Mouse (Mus musculus) B cell, adult 2 months (primary cell): Measurements from ENCODE around the gene Igfbp6.
A peak's percentile ranks its signal among the peaks of the same experiment; 100 is the strongest.
"Not testable (repeated sequence)": the region's sequence is repeated elsewhere in the genome, so short reads cannot be mapped to it uniquely, and the experiment has no call there.

Experiments
- DNase-seq, 2 experiments: peaks; one replicate each; pipeline ENCODE4 v3.0.0; 2022

Igfbp6 gene

GRCm38 (mm10) chr15:102142914-102143912 lies 949 bp upstream of the Igfbp6 start:
- no peak for DNase-seq

GRCm38 (mm10) chr15:102144726-102145125 lies 564 bp downstream of the Igfbp6 start:
- no peak for DNase-seq

GRCm38 (mm10) chr15:102145330-102145729 lies 1.2 kb downstream of the Igfbp6 start:
- no peak for DNase-seq

- no peak for DNase-seq
These were observed 1.9 kb downstream of the Igfbp6 start for GRCm38 (mm10) chr15:102146089-102146488.

- peak; percentile 52 to 56 for DNase-seq
These were observed 2.7 kb downstream of the Igfbp6 start for GRCm38 (mm10) chr15:102146882-102147281.

- DNase-seq = no peak
These were observed 3.7 kb downstream of the Igfbp6 start for GRCm38 (mm10) chr15:102147674-102148402.

GRCm38 (mm10) chr15:102149561-102149960 lies 5.4 kb downstream of the Igfbp6 start:
- DNase-seq = no peak

- no peak for DNase-seq
These were observed 6.4 kb downstream of the Igfbp6 start, which contains the start of gene Soat2 for GRCm38 (mm10) chr15:102150301-102151135. Soat2 (plus strand) TSS chr15:102150526.

GRCm38 (mm10) chr15:102152646-102153045 lies 8.5 kb downstream of the Igfbp6 start:
- DNase-seq = no peak

- DNase-seq = not testable (repeated sequence)
These were observed 10.8 kb downstream of the Igfbp6 start for GRCm38 (mm10) chr15:102155006-102155405.

GRCm38 (mm10) chr15:102156836-102157235 lies 12.7 kb downstream of the Igfbp6 start:
- DNase-seq = no peak

- no peak for DNase-seq
These were observed 16.4 kb downstream of the Igfbp6 start for GRCm38 (mm10) chr15:102160415-102161060.

GRCm38 (mm10) chr15:102163900-102164693 lies 19.9 kb downstream of the Igfbp6 start:
- no peak for DNase-seq

- DNase-seq = no peak
These were observed 21.4 kb downstream of the Igfbp6 start for GRCm38 (mm10) chr15:102165468-102166100.

GRCm38 (mm10) chr15:102167620-102168021 lies 23.5 kb downstream of the Igfbp6 start:
- DNase-seq = no peak

- DNase-seq = no peak
These were observed 24.9 kb downstream of the Igfbp6 start for GRCm38 (mm10) chr15:102169064-102169463.

- DNase-seq = no peak
These were observed 29.4 kb downstream of the Igfbp6 start for GRCm38 (mm10) chr15:102173581-102173980.

GRCm38 (mm10) chr15:102175736-102176319 lies 31.7 kb downstream of the Igfbp6 start:
- DNase-seq = no peak

- no peak for DNase-seq
These were observed 32.6 kb downstream of the Igfbp6 start for GRCm38 (mm10) chr15:102176571-102177316.

GRCm38 (mm10) chr15:102177417-102177816 lies 33.3 kb downstream of the Igfbp6 start:
- DNase-seq = no peak
